Mouse (Mus musculus) forebrain, embryonic 14.5 days (tissue): ENCODE data around the gene Pnkd. TPM values are rescaled to one million over a fixed set of nuclear protein-coding genes. Genes with fewer than 3 reads are reported as not detected.
"Not testable (repeated sequence)": the region's sequence is repeated elsewhere in the genome, so short reads cannot be mapped to it uniquely, and the experiment has no call there.

Experiments
- ATAC-seq: fragments of 200-750 bp; cut with Nextera tagmentation; 2 replicates; pipeline ENCODE4 v1.8.0; 2017; ENCODE audit warnings: mild to moderate bottlenecking, moderate library complexity
- DNase-seq: peaks from one replicate; pipeline ENCODE4 v3.0.0-alpha.2; 2015; ENCODE audit warnings: low spot score
- H3K27ac ChIP-seq: fragments of 300-500 bp; sonication (generic); 2 replicates; pipeline ENCODE4 v1.5.1; 2014; ENCODE audit warnings: low read depth, mild to moderate bottlenecking, control low read depth, low read length, moderate library complexity
- H3K27me3 ChIP-seq: fragments of 300-500 bp; sonication (generic); replicated peaks from 2 replicates; pipeline ENCODE4 v1.6.1; 2014; ENCODE audit warnings: low read length, control low read depth, mixed read lengths; ENCODE audit not compliant: control insufficient read depth, insufficient read depth
- H3K36me3 ChIP-seq: fragments of 300-500 bp; sonication (generic); 2 replicates; pipeline ENCODE4 v1.6.1; 2014; ENCODE audit warnings: low read length, control low read depth; ENCODE audit not compliant: control insufficient read depth, insufficient read depth
- H3K4me1 ChIP-seq: fragments of 300-500 bp; sonication (generic); 2 replicates; pipeline ENCODE4 v1.6.1; 2014; ENCODE audit warnings: antibody characterized with exemption, low read length, control low read depth; ENCODE audit not compliant: control insufficient read depth, insufficient read depth
- H3K4me2 ChIP-seq: fragments of 300-500 bp; sonication (generic); 2 replicates; pipeline ENCODE4 v1.6.1; 2014; ENCODE audit warnings: mild to moderate bottlenecking, control low read depth, low read length
- H3K4me3 ChIP-seq: fragments of 300-500 bp; sonication (generic); 2 replicates; pipeline ENCODE4 v1.5.1; 2014; ENCODE audit warnings: low read depth, low read length, control low read depth
- H3K9ac ChIP-seq: fragments of 300-500 bp; sonication (generic); 2 replicates; pipeline ENCODE4 v1.6.1; 2014; ENCODE audit warnings: mild to moderate bottlenecking, low read length, control low read depth, moderate library complexity
- H3K9me3 ChIP-seq: fragments of 300-500 bp; sonication (generic); replicated peaks from 2 replicates; pipeline ENCODE4 v1.6.1; 2016; ENCODE audit warnings: low read length, control low read depth, mixed read lengths; ENCODE audit not compliant: control insufficient read depth
- WGBS: fragments of 180-500 bp; shearing (Covaris S2); extraction: QIAGEN DNeasy Blood & Tissue Kit; methylation state at CpG from one replicate; pipeline ENCODE4 v1.1.7; 2014; 5-methylcytosine and 5-hydroxymethylcytosine counted together
- polyA plus RNA-seq: library from polyadenylated mRNA; unstranded; fragments of >200 nt; fragmentation: Nextera tagmentation; extraction: Ambion mirVana; gene quantifications from 2 replicates; pipeline ENCODE4 v1.2.1, GENCODE M21; 2014

The Pnkd gene
- polyA plus RNA-seq, 1 experiment from 2014 or later = 114 TPM

DNA sequence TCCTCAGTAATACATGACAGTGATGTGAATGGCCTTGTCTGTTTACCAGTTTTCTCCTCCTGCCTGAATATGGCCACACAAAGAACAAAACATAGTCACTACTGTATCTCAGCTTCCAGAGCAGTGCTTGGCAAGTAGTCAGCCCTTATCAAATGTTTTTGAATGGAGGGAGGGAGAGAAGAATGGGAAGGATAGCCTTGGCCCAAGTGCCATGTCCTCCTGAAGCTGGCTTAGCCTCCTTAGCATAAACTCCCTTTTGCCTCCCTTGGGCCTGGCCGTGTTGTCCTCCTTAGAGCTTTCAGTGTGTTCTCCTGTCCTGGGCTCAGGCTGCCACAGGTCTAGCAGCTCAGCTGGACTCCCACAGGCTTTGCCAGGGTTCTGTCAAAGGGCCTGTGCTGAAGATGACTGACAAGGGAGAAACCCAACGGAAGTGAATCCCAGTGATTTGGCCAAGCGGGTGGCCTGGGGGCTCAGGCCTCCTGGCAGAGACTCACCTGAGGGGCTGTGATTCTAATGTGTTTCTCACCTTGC is 52.6 kb downstream of the Pnkd start:
- Histone ChIP-seq H3K27ac (no peak overlapping the region), H3K9me3 (no peaks in the 10 kb centered on the region), H3K9ac (no peak overlapping the region), H3K4me3 (no peak overlapping the region), H3K4me1 (peaks cover 11% of the 10 kb centered on the region), H3K36me3 (no peaks in the 10 kb centered on the region), H3K27me3 (no peaks in the 10 kb centered on the region), H3K4me2 (no peak overlapping the region)
- ATAC-seq = no peak
- WGBS = 78% methylated on average over 3 of the region's 3 CpGs
- no peak for DNase-seq

DNA sequence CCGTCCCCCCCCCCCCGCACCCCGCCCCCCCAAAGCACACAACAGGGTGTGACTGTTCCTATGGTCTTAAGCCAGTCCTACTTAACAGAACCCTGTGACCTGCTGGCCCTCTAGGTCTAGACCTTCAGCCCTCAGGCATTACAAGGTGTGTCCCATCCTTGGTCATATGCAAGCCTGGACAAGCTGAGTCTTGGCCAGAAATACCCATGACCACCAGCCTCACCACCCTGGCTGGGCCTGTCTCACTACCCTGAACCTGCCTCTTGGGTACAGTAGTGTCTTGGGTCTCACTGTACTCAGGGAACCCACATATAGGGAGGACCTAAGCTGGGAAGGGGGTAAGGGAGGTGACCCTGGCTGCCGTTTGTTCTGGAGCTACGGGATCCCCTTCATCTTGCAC is 53.3 kb downstream of the Pnkd start:
- no peaks in the 10 kb centered on the region for H3K9me3 ChIP-seq
- H3K4me1 ChIP-seq = peaks cover 9% of the 10 kb centered on the region
- H3K4me2 ChIP-seq = no peak overlapping the region
- H3K4me3 ChIP-seq = no peak overlapping the region
- H3K36me3 ChIP-seq = no peaks in the 10 kb centered on the region
- WGBS = 98% methylated on average over 5 of the region's 5 CpGs
- DNase-seq = no peak
- H3K27ac ChIP-seq = no peak overlapping the region
- ATAC-seq = no peak
- H3K9ac ChIP-seq = no peak overlapping the region
- H3K27me3 ChIP-seq = no peaks in the 10 kb centered on the region

DNA sequence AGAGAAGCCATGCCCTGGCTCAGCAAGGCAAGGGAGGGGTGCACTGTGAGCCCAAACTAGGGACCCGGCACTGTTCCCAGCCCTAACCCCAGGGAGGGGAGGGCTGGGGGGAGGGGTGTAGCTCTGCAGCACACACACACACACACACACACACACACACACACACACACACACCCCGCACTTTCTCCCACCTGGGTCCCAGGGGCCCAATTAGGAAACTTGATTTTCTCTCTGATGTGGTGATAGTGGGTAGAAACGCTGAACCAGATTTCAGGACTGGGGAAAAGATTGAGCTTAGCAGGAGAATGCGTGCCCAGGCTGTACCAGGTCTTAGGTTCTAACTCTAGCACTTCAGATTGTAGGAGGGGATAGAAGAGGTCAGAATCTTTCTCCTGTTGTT is 53.9 kb downstream of the Pnkd start:
- Histone ChIP-seq H3K27ac (no peak overlapping the region), H3K4me1 (peaks cover 3% of the 10 kb centered on the region), H3K4me3 (no peak overlapping the region), H3K9ac (no peak overlapping the region), H3K36me3 (no peaks in the 10 kb centered on the region), H3K9me3 (no peaks in the 10 kb centered on the region), H3K4me2 (no peak overlapping the region), H3K27me3 (no peaks in the 10 kb centered on the region)
- ATAC-seq = no peak
- 87% methylated on average over 4 of the region's 4 CpGs for WGBS
- no peak for DNase-seq

DNA sequence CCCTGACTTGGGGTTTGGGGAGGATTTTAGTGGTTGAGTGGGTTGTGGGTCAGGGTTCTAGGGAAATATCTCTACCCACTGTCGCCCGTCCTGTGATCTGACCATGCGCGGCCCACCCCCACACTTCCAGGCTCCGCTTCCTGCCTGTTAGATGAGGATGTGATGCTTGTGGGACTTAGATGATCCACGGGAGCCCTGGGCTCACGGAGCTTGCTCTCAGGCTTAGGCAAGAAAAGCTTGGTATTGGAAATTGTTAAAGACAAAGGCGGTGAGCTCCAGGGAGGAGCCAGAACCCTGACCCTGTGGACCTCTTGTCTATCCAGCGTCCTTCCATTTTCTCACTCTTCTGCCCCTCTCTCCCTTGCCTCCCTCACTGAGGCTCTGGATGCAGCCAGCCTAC is 55.2 kb downstream of the Pnkd start:
- DNase-seq = no peak
- Histone ChIP-seq H3K27ac (no peak overlapping the region), H3K27me3 (no peaks in the 10 kb centered on the region), H3K4me1 (no peaks in the 10 kb centered on the region), H3K4me3 (no peak overlapping the region), H3K9ac (no peak overlapping the region), H3K4me2 (no peak overlapping the region), H3K36me3 (no peaks in the 10 kb centered on the region), H3K9me3 (no peaks in the 10 kb centered on the region)
- no peak for ATAC-seq
- 92% methylated on average over 9 of the region's 9 CpGs for WGBS

GRCm38 (mm10) chr1:74340361-74340764 is 55.6 kb downstream of the Pnkd start:
- peak; percentile 30 for DNase-seq
- WGBS = 84% methylated on average over 6 of the region's 6 CpGs
- H3K27ac ChIP-seq = no peak overlapping the region

GRCm38 (mm10) chr1:74340992-74341391 is 56.3 kb downstream of the Pnkd start:
- H3K9me3 ChIP-seq, H3K27ac ChIP-seq, H3K27me3 ChIP-seq, DNase-seq, ATAC-seq, H3K4me3 ChIP-seq, H3K4me2 ChIP-seq, H3K4me1 ChIP-seq, H3K36me3 ChIP-seq, H3K9ac ChIP-seq: not testable (repeated sequence)
- 94% methylated on average over 4 of the region's 4 CpGs for WGBS

More at GRCm38 (mm10) chr1:74340361-74340764, 55.6 kb downstream of the Pnkd start:
- Histone ChIP-seq H3K9ac (no peak overlapping the region), H3K4me1 (no peaks in the 10 kb centered on the region), H3K4me2 (no peak overlapping the region), H3K27me3 (no peaks in the 10 kb centered on the region), H3K36me3 (no peaks in the 10 kb centered on the region), H3K9me3 (no peaks in the 10 kb centered on the region), H3K4me3 (no peak overlapping the region)
- peak; percentile 12; the same call in 1 of the 2 replicates for ATAC-seq

DNA sequence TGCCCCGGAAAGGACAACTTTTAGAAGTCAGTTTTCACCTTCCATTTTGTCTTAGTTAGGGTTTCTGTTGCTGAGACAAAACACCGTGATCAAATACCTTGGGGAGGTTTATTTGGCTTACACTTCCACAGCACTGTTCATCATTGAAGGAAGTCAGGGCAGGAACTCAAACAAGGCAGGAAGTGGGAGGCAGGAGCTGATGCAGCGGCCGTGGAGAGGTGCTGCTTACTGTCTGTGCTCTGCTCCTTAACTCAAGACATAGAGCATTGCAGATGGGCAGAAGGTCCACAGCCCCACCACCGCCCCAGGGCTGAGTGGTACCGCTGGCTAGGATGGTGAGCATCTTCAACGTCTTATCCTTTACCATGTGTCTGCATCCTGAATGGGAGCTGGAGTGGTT is 57.2 kb downstream of the Pnkd start:
- 95% methylated on average over 7 of the region's 7 CpGs for WGBS
- Histone ChIP-seq H3K36me3 (no peaks in the 10 kb centered on the region), H3K27ac (no peak overlapping the region), H3K9ac (no peak overlapping the region), H3K9me3 (no peaks in the 10 kb centered on the region), H3K4me1 (no peaks in the 10 kb centered on the region), H3K27me3 (no peaks in the 10 kb centered on the region), H3K4me3 (no peak overlapping the region), H3K4me2 (no peak overlapping the region)
- DNase-seq (no peak), ATAC-seq (no peak)

GRCm38 (mm10) chr1:74342308-74342707 is 57.6 kb downstream of the Pnkd start:
- H3K27me3 ChIP-seq = no peaks in the 10 kb centered on the region
- H3K4me3 ChIP-seq = no peak overlapping the region
- no peak overlapping the region for H3K9ac ChIP-seq
- H3K4me1 ChIP-seq = no peaks in the 10 kb centered on the region
- no peak overlapping the region for H3K27ac ChIP-seq
- ATAC-seq (no peak), DNase-seq (no peak)
- 100% methylated on average over 1 of the region's 1 CpGs for WGBS
- H3K4me2 ChIP-seq = no peak overlapping the region
- H3K9me3 ChIP-seq = no peaks in the 10 kb centered on the region
- H3K36me3 ChIP-seq = no peaks in the 10 kb centered on the region

DNA sequence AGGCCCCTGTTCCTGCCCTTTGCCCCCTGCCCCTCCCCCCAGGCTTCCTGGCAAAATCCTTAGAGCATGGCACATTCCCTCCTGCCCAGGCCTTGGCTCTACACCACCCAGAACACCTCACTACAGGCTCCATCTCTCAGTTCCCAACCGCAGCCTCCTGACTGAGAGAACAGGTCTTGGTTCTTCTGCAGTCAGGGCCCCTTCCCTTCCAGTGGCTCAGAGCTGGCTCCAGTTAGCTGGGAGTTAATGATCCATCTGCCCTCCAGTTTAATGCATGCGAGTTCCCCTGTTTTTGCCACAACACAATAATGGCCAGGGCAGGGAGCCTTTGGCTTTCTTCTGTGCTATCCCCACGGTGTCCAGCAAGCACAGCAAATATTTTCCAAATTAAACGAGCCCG is 58.4 kb downstream of the Pnkd start:
- H3K9ac ChIP-seq = no peak overlapping the region
- no peaks in the 10 kb centered on the region for H3K36me3 ChIP-seq
- ATAC-seq = no peak
- no peak overlapping the region for H3K4me3 ChIP-seq
- H3K4me1 ChIP-seq = no peaks in the 10 kb centered on the region
- no peak for DNase-seq
- H3K27me3 ChIP-seq = no peaks in the 10 kb centered on the region
- no peak overlapping the region for H3K27ac ChIP-seq
- 51% methylated on average over 5 of the region's 5 CpGs for WGBS
- H3K9me3 ChIP-seq = no peaks in the 10 kb centered on the region
- H3K4me2 ChIP-seq = no peak overlapping the region
